Comparison of ENCODE assay signal across 14 mouse cellular contexts in the genomic region with DNA sequence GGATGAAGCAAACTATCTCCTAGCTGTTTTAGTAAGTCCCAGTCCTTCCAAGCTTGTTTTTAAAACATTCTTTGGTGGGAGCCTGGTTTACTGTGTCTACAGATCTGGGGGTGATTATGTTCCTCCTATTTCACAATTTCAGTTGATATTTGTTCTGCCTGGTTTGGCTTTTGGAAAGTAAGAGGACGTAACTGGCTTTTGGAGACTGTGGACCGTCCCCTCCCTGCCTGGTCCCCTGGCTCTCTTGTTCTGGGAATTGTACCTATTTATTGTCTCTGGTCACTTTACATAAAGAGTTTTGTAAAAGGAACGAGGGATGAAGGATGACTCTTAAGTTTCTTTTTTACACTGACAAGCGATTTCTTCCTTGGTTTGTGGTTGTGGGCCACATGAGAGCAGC.
"Had no signal": no experiment of that assay in that cellular context is flagged by ENCODE, and none has a peak within 500 bp of the region (broad histone marks: within the 10 kb centered on the region; RNA-seq: fewer than 3 reads in every experiment).

No protein-coding gene starts in this region.

- H3K4me2 ChIP-seq: hindbrain, embryonic 15.5 days; limb, embryonic 13.5 days; midbrain, embryonic 12.5 days; neural tube, embryonic 13.5 days had no signal

- H3K36me3 ChIP-seq: hindbrain, embryonic 15.5 days; limb, embryonic 13.5 days; midbrain, embryonic 12.5 days; neural tube, embryonic 13.5 days had no signal

- H3K27me3 ChIP-seq: hindbrain, embryonic 15.5 days; limb, embryonic 13.5 days; neural tube, embryonic 13.5 days had no signal

- H3K4me3 ChIP-seq: hindbrain, embryonic 15.5 days; limb, embryonic 13.5 days; midbrain, embryonic 12.5 days; neural tube, embryonic 13.5 days had no signal

- H3K27ac ChIP-seq: hindbrain, embryonic 15.5 days; kidney, postnatal 0 days; limb, embryonic 13.5 days; liver, embryonic 14.5 days; midbrain, embryonic 12.5 days; neural tube, embryonic 13.5 days had no signal

- H3K9ac ChIP-seq: hindbrain, embryonic 15.5 days; limb, embryonic 13.5 days; liver, embryonic 14.5 days; midbrain, embryonic 12.5 days; neural tube, embryonic 13.5 days had no signal

- DNase-seq: kidney, adult 11 months; kidney, postnatal 36 days; left cerebral cortex, postnatal 4 days; retina, postnatal 1 day; right cerebral cortex, postnatal 4 days; spleen, adult 18-20 months; thymus, postnatal 36 days had no signal

- ATAC-seq: midbrain, embryonic 16.5 days had no signal

- H3K9me3 ChIP-seq: hindbrain, embryonic 15.5 days; limb, embryonic 13.5 days; midbrain, embryonic 12.5 days; neural tube, embryonic 13.5 days had no signal
